Mouse (Mus musculus): ENCODE results near the gene Aspa. TPM values are rescaled to one million over a fixed set of nuclear protein-coding genes. Genes with fewer than 3 reads are reported as not detected.
"Not testable (repeated sequence)": the region's sequence is repeated elsewhere in the genome, so short reads cannot be mapped to it uniquely, and the experiment has no call there.

Aspa gene
- total RNA-seq (2021), result 1 to 10 TPM; 2.1 to 2.4 TPM
- long read RNA-seq, experiment 1, transcript Aspa-201 (6 exons, 1,530 nt), result major isoform, 7 of 9 reads
- long read RNA-seq, experiment 1, partial matches to known transcripts, result 0 of 9 reads
- long read RNA-seq, experiment 1, other reads (novel, unspliced or antisense), result 2 of 9 reads
- long read RNA-seq, experiment 2, partial matches to known transcripts, result 0 of 3 reads
- long read RNA-seq, experiment 2, other reads (novel, unspliced or antisense), result 1 of 3 reads

DNA sequence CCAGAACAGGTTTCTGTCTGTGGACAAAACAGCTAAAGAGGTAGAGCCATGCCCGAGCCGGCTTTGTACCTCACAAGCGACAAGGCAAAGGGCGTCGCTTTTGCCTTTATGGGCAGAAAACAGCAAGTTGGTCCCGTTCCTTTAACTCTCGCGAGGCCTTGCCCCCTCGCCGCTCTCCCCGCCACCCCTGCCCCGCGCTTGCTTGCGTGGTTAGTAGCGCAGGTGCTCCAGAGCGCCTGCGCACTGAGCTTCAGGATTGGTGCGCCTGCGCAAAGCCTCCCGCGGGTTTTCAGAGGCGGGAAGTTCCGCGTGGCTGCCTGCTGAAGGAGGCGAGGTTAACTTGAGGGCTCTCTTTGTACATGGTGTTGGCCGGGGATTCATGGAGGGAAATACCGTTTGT, at the start of gene Aspa, which contains the start of the genes Gm49340 and Spata22:
Gene Aspa (minus strand): TSS at position 155 of the 400 bp plus-strand sequence.
Gene Gm49340 (plus strand): TSS at position 300 of the 400 bp plus-strand sequence.
Gene Spata22 (plus strand): TSS at position 300 of the 400 bp plus-strand sequence.
- no peak for DNase-seq (ENCODE audit: low spot score in 2 of 2)

DNA sequence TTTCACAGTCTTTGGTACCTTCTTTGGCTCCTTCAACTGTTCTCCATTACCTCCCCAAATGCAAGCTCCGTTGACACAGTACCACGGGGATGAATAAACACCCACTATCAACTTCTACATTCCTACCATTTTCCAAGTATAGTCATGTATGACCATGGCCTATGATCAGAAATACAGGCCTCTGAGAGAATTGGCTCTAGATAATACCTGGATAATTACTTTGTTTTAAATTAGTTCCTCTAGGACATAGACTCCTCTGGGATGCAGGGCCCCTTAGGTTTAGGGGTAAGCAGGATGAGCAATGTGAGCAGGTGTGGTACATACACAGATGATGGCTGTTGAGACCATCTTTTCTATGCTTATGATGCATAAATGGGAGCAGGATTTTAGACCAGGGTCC, 41.5 kb upstream of the Aspa start, which contains the start of gene Olfr376:
Gene Olfr376 (plus strand): TSS at position 301 of the 400 bp plus-strand sequence.
- no peak for DNase-seq (ENCODE audit: low spot score in 2 of 2)

DNA sequence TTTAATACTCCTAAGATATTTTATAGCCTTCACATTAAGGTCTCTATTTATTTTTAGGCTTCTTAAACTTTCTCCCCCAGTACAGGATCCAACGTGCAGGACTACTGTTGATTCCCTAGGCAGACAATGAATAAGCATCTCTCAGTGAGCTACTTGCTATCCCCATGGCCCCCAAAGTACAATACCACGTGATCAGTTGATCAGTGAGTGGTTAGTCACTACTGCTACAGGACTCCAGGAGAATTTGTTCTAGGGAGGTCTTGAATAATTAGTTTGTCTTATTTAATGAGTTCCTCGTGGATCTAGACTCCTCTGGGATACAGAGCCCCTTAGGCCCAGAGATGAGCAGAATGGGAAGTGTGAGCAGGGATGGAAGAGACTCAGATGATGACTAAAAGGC, 21.1 kb upstream of the Aspa start, which contains the start of gene Olfr20:
Gene Olfr20 (plus strand): TSS at position 301 of the 400 bp plus-strand sequence.
- no peak for DNase-seq (ENCODE audit: low spot score in 2 of 2)

DNA sequence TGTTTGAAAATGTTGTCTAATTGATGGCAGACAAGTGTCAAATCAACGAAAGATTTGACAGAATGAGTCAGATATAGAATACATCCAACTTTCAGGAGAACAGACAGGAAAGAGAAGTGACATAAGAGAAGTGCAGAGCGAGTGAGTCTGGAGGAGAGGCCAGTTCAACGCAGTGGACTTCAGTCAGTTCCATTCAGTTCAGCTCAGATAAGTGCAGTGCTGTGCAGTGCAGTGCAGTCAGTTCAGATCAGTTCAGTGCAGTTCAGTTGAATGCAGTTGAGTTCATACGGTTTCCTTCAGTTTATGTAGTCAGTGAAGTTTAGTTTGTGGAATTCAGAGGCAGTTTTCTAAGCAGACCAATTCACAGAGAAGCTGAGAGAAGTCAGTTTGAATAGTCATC, 7.5 kb upstream of the Aspa start:
- no peak for DNase-seq (ENCODE audit: low spot score in 2 of 2)

DNA sequence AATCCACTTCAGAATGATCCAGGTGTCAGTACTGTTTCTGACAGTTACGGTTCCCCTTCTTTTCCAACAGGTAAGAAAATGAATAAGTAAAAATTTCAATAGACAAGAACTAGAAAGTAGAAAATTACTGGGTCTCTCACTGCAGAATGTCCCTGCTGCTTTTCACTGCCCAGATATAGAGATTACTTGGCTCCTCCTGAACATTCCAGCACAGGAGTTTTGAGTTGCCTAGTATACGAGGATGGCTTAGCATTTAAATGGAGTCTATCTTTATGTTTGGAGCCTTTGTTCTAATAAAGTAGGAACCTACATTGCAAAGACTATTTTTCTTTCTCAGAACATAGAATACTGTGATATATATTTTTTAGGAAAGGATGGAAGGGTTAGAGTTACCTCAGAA, 4.0 kb upstream of the Aspa start:
- DNase-seq (ENCODE audit: low spot score in 2 of 2), result no peak

DNA sequence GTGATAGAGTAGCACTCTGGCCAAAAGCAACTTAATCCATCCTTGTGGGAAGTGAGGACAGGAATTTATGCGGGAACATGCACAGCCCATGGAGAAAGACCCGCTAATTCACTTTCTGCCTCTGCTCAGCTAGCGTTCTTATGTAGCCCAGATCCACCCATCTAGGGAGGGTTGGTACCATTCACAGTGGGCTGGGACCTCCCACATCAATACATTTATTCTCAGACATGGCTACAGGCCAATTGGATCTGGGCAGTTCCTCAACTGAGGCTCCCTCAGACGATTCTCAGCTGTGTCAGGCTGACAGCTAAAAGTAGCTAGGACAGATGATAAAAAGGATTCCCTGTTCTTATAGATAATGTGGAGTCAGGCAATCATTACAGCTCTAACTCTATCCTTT, 2.0 kb downstream of the Aspa start:
- DNase-seq (ENCODE audit: low spot score in 2 of 2), result no peak

DNA sequence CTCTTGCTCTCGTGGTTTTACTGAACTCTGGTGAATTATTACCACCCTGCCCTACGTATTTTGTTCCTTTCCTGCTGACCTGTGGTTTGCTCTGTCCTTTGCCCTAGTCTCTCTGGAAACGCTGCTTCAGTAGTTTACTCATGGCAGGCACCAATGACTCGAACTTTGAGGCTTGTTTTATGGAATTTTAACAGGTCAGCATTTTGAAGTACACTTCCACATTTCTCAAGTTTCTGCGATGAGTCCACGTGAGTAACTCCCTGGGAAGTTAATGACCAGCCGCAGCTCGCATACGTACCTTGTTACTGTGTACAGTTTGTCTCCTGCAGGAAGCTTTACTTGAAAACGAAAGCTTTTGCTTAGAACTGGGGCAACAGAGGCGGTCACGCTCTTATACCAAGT, 2.9 kb downstream of the Aspa start:
- no peak for DNase-seq (ENCODE audit: low spot score in 2 of 2)

DNA sequence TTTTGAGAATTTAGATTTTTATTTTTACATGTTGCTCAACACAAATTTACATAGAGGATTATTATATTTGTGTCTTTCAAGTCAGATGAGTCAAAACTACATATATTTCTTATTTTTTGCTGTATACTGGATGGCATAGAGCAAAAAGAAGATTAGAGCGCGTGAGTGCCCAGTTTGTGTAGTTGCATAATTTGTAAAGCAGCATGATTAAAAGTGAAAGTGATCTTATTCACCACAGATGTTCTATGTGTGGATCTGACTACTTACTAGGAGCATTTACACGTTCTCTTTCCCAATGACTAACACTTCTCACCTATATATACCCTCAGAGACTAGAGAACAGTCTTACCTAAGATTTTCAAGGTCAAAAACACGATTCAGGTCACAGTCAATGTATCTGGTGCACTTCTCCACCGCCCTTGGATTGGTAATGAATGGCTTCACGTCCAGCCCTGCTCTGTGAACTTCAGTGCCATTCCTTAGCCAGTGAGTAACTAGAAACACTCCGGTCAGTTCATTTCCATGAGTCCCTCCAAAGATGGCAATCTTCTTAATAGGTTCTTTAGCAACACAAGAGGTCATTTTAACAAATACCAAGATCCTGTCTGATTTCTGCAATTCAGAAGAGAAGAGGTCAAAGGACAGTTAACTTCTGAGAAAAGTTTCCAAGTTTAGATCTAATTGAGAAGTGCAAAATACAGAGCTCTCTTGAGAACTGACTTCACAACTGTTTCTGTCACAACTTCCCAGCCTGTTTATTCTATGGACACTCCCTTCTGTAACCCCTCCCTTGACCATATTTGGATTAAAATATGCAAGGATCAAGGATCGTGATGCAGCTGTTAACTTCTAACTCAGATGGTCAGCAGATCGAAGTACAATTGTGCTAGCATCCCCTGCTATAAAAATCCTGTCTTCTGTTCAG, 5.2 kb downstream of the Aspa start:
- no peak for DNase-seq (ENCODE audit: low spot score in 2 of 2)

DNA sequence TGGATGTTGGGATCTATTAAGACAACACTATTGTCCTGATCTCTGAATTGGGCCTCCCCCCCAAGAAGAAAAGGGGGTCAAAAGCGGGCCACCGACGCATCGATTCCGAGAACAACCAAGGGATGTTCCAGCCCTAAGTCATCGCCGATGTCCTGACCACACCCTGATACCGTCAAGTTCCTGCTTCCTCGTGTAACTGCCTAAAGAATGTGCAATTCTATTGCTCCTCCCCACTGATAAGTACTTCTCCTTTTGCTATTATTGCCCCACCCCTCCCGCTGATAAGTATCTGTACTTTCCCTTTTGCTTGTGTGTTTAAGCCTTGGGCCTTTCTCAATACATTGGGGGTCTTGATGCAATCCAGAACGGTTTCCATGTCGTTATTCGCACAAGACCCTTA, 8.3 kb downstream of the Aspa start:
- DNase-seq (ENCODE audit: low spot score in 2 of 2), result not testable (repeated sequence)

DNA sequence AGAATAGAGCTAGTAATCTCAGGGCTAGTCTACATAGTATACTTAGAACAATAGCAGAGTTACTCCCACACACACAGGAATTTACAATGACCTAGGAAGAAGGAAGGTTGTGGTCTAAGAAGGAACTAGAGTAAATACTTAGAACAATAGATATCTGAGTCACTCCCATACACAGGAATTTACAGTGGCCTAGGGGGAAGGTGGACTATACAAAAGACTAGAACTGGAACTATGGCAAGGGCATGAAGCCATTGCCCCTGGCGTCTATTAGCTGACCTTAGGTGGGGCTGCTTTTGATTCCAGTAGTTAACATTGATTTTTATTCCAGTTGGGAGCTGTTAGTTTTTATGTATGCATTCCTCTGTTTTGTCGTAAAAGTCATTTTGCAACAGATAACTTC, 10.8 kb downstream of the Aspa start:
- not testable (repeated sequence) for DNase-seq (ENCODE audit: low spot score in 2 of 2)

DNA sequence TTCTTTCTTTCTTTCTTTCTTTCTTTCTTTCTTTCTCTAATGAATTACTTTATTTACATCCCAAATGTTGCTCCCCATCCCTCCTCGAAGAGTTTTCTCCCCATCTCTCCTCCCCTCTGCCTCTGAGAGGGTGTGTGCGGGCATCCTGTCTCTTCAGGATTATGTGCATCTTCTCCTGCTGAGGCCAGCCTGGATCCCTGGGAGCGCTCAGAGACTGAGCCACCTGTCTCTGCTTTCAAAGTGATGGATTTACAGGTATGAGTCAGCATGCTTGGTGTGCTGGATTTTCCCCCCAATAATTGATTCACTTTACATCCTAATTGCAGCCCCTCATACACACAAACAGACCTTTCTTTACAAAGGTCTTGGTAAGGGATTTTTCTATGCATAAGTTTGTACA, 13.4 kb downstream of the Aspa start:
- no peak for DNase-seq (ENCODE audit: low spot score in 2 of 2)

DNA sequence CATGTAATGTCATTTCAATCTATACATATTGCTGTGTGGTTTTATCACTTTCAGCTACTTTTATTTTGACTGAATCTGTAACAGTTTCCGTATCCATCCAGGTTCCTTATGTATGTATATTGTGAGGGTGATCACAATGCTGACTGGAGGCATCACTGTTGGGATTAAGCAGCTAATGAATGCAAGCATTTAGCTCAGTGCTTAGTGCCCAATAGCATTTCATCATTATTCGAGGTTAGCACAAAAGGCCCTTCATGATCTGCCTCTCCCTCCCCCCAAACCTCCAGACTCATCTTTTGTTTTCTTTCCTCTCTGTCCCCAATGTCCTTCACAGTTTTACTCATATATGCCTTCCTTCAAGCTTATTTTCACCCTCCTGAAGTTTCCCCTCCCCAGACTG, 26.3 kb downstream of the Aspa start:
- no peak for DNase-seq (ENCODE audit: low spot score in 2 of 2)

DNA sequence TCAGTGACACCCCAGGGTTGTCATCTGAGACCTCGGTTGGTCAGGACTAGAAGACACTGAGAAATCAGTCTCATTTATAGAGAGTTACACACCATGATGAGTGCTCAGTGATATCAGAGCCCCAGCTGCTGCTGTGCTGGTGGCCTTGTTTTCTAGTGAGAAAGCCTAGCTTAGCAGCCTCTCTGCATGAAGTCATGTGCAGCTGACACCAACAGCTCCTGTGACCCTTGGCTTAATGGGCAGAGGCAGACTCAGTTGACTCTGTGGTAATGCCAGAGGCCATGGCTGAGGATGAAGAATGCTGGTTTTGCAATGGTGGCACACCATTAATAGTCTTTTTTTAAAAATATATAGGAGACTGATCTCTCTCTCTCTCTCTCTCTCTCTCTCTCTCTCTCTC, 39.8 kb downstream of the Aspa start:
- no peak for DNase-seq (ENCODE audit: low spot score in 2 of 2)

DNA sequence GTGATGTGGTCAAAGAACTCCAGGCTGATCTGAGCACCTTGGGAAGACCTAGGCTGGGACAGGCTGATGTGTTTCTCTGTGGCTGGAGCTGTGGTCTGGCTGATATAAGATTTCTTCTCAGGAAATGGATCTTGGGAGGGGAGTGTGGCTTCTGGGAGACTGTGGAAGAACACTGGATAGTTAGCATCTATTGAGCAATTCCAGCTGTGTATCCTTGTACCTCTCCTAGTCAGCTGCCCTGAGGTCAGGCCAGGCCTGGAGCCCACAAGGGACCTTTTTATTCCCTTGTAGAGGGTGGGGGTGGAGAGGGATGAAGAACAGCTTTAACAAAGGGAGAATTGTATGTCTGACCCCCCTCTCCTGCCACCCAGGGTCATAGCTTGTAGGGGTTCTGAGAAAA, 45.0 kb downstream of the Aspa start:
- DNase-seq (ENCODE audit: low spot score in 2 of 2), result no peak

DNA sequence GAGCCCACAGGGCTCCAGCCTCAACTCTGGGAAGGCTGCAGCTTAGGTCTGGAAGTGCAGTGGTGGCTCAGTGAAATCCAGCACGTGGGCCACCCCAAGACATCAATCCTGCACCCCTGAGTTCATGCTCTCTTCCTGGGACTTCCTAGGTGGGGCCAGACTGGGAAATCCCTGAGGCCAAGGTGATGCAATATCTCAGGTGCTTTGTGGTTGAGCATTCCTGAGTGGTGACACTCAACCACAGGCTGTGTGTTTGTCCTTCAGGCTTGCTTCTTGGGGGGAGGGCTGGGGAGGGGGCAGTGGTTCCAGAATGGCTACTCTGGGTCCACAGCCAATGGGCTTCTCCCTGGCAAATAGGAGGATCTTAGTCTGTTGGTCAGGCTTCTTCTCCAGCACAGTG, 45.5 kb downstream of the Aspa start:
- no peak for DNase-seq (ENCODE audit: low spot score in 2 of 2)

DNA sequence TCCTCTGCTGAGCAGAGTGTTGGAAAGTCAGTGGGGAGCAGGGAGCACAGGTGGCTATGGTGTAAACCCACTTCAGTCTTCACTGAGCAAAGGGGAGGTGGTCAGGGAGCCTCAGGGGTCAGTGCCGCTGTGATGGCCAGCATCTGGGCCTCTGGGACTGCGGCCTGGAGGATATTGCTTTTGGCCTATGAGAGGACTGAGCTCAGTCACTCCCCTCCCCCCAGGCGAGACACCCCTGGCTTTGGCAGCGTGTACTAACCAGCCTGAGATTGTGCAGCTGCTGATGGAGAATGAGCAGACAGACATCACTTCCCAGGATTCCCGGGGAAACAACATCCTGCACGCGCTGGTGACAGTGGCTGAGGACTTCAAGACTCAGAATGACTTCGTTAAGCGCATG, 46.0 kb downstream of the Aspa start:
- DNase-seq (ENCODE audit: low spot score in 2 of 2), result no peak

DNA sequence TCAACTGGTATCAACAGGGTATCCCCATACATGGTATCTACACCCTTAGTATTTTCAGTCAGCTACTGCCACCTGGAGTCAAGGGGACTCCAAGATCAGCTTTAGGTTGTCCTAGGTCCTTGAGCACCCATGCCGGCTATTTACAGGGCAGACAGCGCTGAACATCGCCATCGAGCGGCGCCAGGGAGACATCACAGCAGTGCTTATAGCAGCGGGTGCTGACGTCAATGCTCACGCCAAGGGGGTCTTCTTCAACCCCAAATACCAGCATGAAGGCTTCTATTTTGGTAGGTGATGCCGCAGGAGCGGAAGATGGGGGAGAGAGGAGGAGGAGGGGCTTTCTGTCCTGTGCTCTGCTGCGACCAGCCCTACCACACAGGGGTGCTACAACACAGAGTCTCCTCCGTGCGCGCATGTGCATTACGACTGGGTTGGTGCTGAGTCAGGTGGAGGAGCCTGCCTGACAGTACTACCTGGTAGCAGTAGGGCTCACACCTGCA, 47.8 kb downstream of the Aspa start:
- peak in 1 of 2 experiments; percentile 46 for DNase-seq (ENCODE audit: low spot score in 2 of 2)

DNA sequence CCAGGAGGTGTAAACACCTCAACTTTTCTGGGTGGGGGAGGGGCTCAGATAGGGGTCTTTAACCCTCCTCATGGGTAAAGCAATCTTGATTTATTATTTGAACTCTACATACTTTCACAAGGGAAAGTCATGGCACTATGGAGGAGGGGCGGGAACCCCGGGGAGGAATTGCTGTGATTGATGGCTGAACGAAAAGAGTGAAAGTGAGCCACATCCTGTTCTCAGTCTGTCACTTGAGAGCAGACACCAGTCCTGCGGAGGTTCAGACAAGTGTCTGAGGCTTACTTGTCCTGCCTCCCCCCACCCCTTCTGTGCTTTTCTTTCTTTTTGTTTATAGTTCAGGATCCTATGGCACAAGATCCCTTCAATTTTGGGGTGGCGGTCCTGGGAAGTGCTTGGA, 48.7 kb downstream of the Aspa start:
- no peak for DNase-seq (ENCODE audit: low spot score in 2 of 2)

DNA sequence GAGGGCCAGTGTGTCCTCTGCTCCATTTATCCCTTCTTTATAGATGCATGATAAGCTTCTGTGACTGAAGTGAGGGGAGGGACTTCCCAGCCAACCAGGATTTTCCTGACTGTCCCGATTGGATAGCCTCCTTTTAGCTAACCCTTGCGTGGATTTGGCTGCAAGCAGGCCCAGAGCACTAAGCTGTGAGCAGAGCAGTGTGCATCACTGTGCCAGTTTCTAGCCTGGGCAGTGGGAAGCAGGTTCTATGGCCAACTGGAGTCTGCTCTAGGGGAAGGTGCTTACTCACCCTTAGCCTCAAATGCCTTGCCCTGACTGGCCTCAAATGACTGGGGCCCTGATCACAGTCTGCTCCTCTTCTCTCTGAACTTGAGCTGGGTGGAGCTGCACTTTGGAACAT, 54.6 kb downstream of the Aspa start:
- no peak for DNase-seq (ENCODE audit: low spot score in 2 of 2)

DNA sequence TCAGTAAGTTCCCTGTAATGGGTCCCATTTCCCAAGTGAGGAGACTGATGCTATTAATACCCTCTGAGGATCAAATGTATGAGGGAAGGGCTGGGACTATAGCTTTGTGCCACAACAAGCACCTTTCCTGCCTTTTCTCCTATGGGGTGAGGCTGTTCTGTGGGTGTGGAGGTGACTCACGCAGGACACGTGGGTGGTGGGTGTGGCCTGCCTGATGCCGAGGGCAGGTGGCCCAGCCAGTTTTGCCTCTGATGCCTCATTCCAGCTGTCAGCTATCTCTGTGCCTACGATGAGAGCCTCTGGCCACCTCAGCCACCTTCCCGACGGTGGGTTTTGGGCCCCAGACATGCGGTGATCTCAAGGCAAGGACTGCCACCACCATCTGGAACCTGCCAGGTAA, 62.1 kb downstream of the Aspa start, which contains the start of gene Trpv3:
Gene Trpv3 (plus strand): TSS at position 122 of the 400 bp plus-strand sequence.
- no peak for DNase-seq (ENCODE audit: low spot score in 2 of 2)

DNA sequence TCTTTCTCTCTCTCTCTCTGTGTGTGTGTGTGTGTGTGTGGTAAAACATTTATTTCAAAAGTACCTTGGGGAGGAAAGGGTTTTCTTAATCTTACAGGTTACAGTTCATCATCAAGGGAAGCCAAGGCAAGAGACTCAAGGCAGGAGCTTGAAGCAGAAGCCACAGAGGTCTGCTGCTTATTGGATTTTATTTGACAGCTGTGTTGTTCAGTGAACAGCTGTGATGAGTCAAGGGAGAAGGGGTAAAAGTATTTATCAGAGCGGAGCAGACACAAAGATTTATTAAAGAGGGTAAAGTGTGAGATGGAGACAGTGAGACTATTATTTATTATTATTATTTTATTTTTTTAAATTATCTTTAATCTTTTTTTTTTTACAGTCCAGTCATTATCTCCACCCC, 68.0 kb downstream of the Aspa start:
- no peak for DNase-seq (ENCODE audit: low spot score in 2 of 2)

DNA sequence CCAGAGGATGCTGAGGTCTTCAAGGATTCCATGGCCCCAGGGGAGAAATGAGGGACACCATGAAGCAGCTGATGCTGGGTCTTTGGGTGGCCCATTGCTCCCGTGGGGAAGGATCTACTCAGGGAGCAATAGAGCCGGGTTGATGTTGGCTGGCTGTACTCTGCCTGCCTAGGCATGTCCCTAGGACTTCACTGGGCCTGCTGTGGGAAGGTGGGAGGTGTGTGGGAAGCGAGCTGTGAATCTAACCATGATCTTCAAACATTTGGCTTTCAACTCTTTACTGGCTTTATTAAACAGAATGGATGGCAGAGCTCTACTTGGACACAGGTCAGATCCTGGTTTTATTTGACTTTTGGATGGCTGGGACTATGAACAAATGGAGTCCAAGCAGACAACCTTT, 68.9 kb downstream of the Aspa start:
- DNase-seq (ENCODE audit: low spot score in 2 of 2), result no peak

Data from gastrocnemius, postnatal 4 days (tissue).